Mouse (Mus musculus): ENCODE measurements around the gene Oxt. TPM values are rescaled to one million over a fixed set of nuclear protein-coding genes. Genes with fewer than 3 reads are reported as not detected.
A peak's percentile ranks its signal among the peaks of the same experiment; 100 is the strongest.

The Oxt gene
- polyA plus RNA-seq, 1 experiment from 2014 or later: not detected

DNA sequence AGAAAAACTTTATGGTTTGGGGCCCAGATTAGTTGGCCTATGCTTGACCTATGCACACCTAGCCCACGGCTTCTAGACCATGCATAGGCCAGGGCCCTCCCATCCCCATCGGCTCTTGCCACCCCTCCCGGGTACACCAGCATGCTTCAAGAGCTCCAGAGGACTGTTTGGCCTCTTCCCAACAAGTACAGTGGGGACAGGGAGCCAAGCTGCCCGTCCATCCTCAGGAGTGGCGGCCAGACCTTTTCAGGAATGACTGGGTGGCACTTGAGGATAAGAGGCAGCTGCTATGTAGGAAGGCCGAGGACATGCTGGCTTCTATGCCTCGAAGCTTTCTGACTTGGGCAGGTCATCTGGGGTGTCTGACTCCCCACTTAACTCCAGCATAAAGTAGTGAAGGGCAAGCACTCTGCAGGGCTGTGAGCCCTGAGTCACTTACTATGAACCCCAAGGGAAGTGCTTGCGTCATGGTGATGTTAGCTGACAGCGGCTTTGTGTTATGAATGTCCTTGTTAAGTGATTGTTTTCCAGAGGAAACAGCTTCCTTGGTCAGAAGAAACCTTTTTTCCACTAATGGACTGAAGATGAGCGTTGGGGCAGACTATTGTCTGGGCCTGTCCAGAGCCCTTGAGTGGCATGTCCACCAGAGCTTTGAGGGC lies 8.1 kb downstream of the Oxt start:
- no peaks in the 10 kb centered on the region for H3K4me1 ChIP-seq (ENCODE audit: control insufficient read depth, insufficient read depth, low read length)
- no peaks in the 10 kb centered on the region for H3K9me3 ChIP-seq (ENCODE audit: control insufficient read depth, low read length)
- no peak overlapping the region for H3K4me3 ChIP-seq (ENCODE audit: low read depth, low read length)
- H3K27ac ChIP-seq (ENCODE audit: low read depth, low read length): no peak overlapping the region
- no peak overlapping the region for H3K4me2 ChIP-seq (ENCODE audit: low read depth, low read length)
- H3K27me3 ChIP-seq (ENCODE audit: control insufficient read depth, insufficient read depth, low read length): peaks cover 20% of the 10 kb centered on the region
- no peak overlapping the region for H3K9ac ChIP-seq (replicated peaks; ENCODE audit: low read depth, low read length)
- no peaks in the 10 kb centered on the region for H3K36me3 ChIP-seq (ENCODE audit: control insufficient read depth, insufficient read depth, low read length)
- no peak for ATAC-seq (ENCODE audit: low read depth)
- 79% methylated on average over 10 of the region's 10 CpGs for WGBS

DNA sequence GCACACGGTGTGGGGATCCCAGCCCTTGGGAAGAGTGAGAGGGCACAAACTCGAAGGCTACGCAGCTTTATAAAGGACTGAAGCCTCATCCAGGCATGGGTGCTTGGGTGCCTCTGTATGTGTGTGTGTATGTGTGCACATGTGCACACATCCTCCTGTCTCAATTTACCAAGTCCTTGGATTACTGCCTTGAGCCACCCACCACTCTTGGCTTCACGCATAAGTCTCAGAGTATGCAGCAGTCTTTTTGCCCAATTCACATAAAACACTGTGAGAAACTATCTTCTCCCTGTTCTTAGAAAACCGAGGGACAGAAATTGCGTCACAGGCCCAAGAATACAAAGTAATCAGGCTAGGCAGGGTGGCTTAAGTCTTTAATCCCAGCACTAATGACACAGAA lies 10.0 kb downstream of the Oxt start:
- Histone ChIP-seq H3K36me3 (ENCODE audit: control insufficient read depth, insufficient read depth, low read length) (peaks cover 8% of the 10 kb centered on the region; the same call in 1 of the 2 replicates), H3K27me3 (ENCODE audit: control insufficient read depth, insufficient read depth, low read length) (peaks cover 6% of the 10 kb centered on the region; the same call in 1 of the 2 replicates), H3K9ac (replicated peaks; ENCODE audit: low read depth, low read length) (no peak overlapping the region), H3K27ac (ENCODE audit: low read depth, low read length) (no peak overlapping the region), H3K4me3 (ENCODE audit: low read depth, low read length) (no peak overlapping the region), H3K9me3 (ENCODE audit: control insufficient read depth, low read length) (no peaks in the 10 kb centered on the region), H3K4me2 (ENCODE audit: low read depth, low read length) (no peak overlapping the region), H3K4me1 (ENCODE audit: control insufficient read depth, insufficient read depth, low read length) (no peaks in the 10 kb centered on the region)
- no peak for ATAC-seq (ENCODE audit: low read depth)
- 86% methylated on average over 6 of the region's 6 CpGs for WGBS

DNA sequence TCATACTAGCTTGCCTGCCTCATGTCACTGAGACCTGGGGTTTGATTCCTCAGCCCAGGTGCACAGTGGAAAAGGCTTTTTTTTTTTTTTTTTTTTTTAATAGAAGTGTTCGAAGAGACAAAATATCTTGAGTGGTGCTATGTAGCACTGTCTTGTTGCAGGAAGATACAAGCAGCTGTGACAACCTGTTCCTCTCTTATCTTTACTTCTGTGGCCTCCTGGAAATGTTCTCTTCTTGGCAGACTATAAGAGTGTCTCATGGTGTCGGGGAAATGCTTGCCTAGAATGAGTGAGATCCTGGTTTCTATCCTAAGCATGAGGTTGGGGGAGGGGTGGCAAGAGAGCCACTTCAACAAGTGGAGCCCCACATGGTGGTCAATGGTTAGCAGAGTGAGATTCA lies 12.4 kb downstream of the Oxt start:
- Histone ChIP-seq H3K9ac (replicated peaks; ENCODE audit: low read depth, low read length) (no peak overlapping the region), H3K4me2 (ENCODE audit: low read depth, low read length) (no peak overlapping the region), H3K9me3 (ENCODE audit: control insufficient read depth, low read length) (no peaks in the 10 kb centered on the region), H3K27me3 (ENCODE audit: control insufficient read depth, insufficient read depth, low read length) (no peaks in the 10 kb centered on the region), H3K4me3 (ENCODE audit: low read depth, low read length) (no peak overlapping the region), H3K36me3 (ENCODE audit: control insufficient read depth, insufficient read depth, low read length) (peaks cover 12% of the 10 kb centered on the region; the same call in 1 of the 2 replicates), H3K27ac (ENCODE audit: low read depth, low read length) (no peak overlapping the region), H3K4me1 (ENCODE audit: control insufficient read depth, insufficient read depth, low read length) (no peaks in the 10 kb centered on the region)
- ATAC-seq (ENCODE audit: low read depth): no peak
- WGBS: 90% methylated on average over 2 of the region's 2 CpGs

DNA sequence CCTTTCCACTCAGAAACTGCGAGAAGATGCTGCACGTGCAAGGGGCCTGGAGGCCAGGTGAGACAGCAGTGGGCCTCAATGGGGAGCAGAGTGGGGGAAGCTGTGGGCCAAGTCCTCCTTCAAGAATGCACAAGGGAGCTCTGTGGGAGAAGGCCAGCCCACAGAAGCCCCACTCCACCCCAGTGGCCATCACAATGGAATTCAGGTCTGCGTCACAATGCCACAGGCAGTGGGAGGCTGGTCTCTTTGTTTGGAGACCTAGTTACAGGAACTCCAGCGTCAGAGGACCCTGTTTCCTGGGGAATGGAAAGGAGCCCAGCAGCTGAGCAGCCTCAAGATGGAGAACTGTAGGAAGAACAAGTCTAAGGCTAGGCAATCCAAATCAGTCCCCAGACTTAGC lies 13.2 kb downstream of the Oxt start:
- no peak overlapping the region for H3K27ac ChIP-seq (ENCODE audit: low read depth, low read length)
- 61% methylated on average over 4 of the region's 4 CpGs for WGBS
- ATAC-seq (ENCODE audit: low read depth): no peak
- no peak overlapping the region for H3K4me3 ChIP-seq (ENCODE audit: low read depth, low read length)
- no peaks in the 10 kb centered on the region for H3K9me3 ChIP-seq (ENCODE audit: control insufficient read depth, low read length)
- peaks cover 12% of the 10 kb centered on the region; the same call in 1 of the 2 replicates for H3K36me3 ChIP-seq (ENCODE audit: control insufficient read depth, insufficient read depth, low read length)
- H3K27me3 ChIP-seq (ENCODE audit: control insufficient read depth, insufficient read depth, low read length): no peaks in the 10 kb centered on the region
- no peak overlapping the region for H3K9ac ChIP-seq (replicated peaks; ENCODE audit: low read depth, low read length)
- H3K4me2 ChIP-seq (ENCODE audit: low read depth, low read length): no peak overlapping the region
- H3K4me1 ChIP-seq (ENCODE audit: control insufficient read depth, insufficient read depth, low read length): no peaks in the 10 kb centered on the region

GRCm38 (mm10) chr2:130589761-130590160 lies 13.8 kb downstream of the Oxt start:
- no peak for ATAC-seq (ENCODE audit: low read depth)
- Histone ChIP-seq H3K9ac (replicated peaks; ENCODE audit: low read depth, low read length) (no peak overlapping the region), H3K4me3 (ENCODE audit: low read depth, low read length) (no peak overlapping the region), H3K27me3 (ENCODE audit: control insufficient read depth, insufficient read depth, low read length) (no peaks in the 10 kb centered on the region), H3K9me3 (ENCODE audit: control insufficient read depth, low read length) (no peaks in the 10 kb centered on the region), H3K27ac (ENCODE audit: low read depth, low read length) (no peak overlapping the region), H3K36me3 (ENCODE audit: control insufficient read depth, insufficient read depth, low read length) (peaks cover 12% of the 10 kb centered on the region; the same call in 1 of the 2 replicates), H3K4me1 (ENCODE audit: control insufficient read depth, insufficient read depth, low read length) (no peaks in the 10 kb centered on the region), H3K4me2 (ENCODE audit: low read depth, low read length) (no peak overlapping the region)
- 92% methylated on average over 2 of the region's 2 CpGs for WGBS

DNA sequence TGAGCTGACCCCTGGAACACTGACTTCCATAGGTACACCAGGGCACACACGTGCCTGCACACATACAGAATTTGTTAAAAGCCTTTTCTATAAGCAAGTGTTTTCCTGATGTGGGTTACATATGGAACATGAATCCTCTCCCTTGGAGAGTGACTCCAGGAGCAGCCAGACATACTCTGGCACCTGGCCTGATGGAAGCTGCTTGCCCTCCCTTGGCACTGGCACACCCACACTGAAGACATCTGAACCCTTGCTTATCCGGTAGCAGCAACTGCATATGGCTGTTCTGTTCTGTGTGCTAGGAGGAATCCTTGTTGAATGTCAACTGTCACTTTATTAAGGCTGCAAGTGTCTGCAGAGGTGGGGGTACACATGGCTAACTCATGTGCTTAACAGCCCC lies 15.0 kb downstream of the Oxt start:
- Histone ChIP-seq H3K27ac (ENCODE audit: low read depth, low read length) (no peak overlapping the region), H3K4me2 (ENCODE audit: low read depth, low read length) (no peak overlapping the region), H3K9ac (replicated peaks; ENCODE audit: low read depth, low read length) (no peak overlapping the region), H3K4me1 (ENCODE audit: control insufficient read depth, insufficient read depth, low read length) (no peaks in the 10 kb centered on the region), H3K36me3 (ENCODE audit: control insufficient read depth, insufficient read depth, low read length) (peaks cover 12% of the 10 kb centered on the region; the same call in 1 of the 2 replicates), H3K4me3 (ENCODE audit: low read depth, low read length) (no peak overlapping the region), H3K27me3 (ENCODE audit: control insufficient read depth, insufficient read depth, low read length) (no peaks in the 10 kb centered on the region), H3K9me3 (ENCODE audit: control insufficient read depth, low read length) (no peaks in the 10 kb centered on the region)
- ATAC-seq (ENCODE audit: low read depth): no peak
- 95% methylated on average over 2 of the region's 2 CpGs for WGBS

DNA sequence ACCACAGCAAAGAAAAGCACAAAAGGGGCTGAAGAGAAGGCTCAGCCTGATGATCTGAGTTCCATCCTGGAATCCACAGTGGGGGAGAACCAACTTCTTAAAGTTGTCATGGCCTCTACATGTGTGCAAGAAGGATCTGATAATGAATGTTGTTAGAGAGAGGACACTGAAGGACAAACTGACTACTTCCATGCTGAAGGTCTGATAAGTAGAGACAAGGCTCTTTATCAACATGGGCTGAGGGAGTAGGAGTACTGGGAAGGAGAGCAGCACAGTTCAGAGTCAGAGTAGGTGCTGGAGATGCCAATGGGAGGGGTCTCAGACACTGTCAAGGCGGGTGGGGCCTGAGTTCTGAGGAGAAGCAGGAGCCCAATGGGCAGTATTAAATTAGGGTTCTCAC lies 19.6 kb downstream of the Oxt start:
- Histone ChIP-seq H3K9me3 (ENCODE audit: control insufficient read depth, low read length) (no peaks in the 10 kb centered on the region), H3K9ac (replicated peaks; ENCODE audit: low read depth, low read length) (no peak overlapping the region), H3K27me3 (ENCODE audit: control insufficient read depth, insufficient read depth, low read length) (no peaks in the 10 kb centered on the region), H3K36me3 (ENCODE audit: control insufficient read depth, insufficient read depth, low read length) (peaks cover 25% of the 10 kb centered on the region), H3K27ac (ENCODE audit: low read depth, low read length) (no peak overlapping the region), H3K4me3 (ENCODE audit: low read depth, low read length) (no peak overlapping the region), H3K4me1 (ENCODE audit: control insufficient read depth, insufficient read depth, low read length) (no peaks in the 10 kb centered on the region), H3K4me2 (ENCODE audit: low read depth, low read length) (no peak overlapping the region)
- 89% methylated on average over 1 of the region's 1 CpGs for WGBS
- no peak for ATAC-seq (ENCODE audit: low read depth)

DNA sequence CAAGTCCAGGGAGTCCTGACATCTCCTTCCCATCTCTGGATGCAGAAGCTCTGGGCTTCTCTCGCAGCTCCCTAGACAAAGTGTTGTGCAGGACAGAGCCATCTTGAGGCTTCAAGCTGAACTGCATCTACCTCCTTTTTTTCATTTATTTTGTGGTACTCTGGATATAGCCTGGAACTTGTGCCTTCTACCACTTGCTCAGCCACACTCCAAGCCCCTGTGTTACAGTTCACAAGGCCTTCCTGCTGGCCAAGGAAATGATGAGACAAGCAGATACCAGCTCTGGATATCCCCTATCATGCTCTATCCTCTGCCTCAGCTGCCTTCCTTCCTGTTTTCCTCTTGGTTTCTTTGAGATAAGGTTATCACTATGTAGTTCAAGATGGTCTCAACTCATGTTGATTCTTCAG lies 21.6 kb downstream of the Oxt start:
- no peaks in the 10 kb centered on the region for H3K4me1 ChIP-seq (ENCODE audit: control insufficient read depth, insufficient read depth, low read length)
- H3K4me3 ChIP-seq (ENCODE audit: low read depth, low read length): no peak overlapping the region
- no peaks in the 10 kb centered on the region for H3K27me3 ChIP-seq (ENCODE audit: control insufficient read depth, insufficient read depth, low read length)
- peaks cover 20% of the 10 kb centered on the region for H3K36me3 ChIP-seq (ENCODE audit: control insufficient read depth, insufficient read depth, low read length)
- no peak overlapping the region for H3K4me2 ChIP-seq (ENCODE audit: low read depth, low read length)
- 16% methylated on average over 1 of the region's 1 CpGs for WGBS
- H3K27ac ChIP-seq (ENCODE audit: low read depth, low read length): no peak overlapping the region
- ATAC-seq (ENCODE audit: low read depth): peak; percentile 71; the same call in 1 of the 2 replicates
- H3K9me3 ChIP-seq (ENCODE audit: control insufficient read depth, low read length): no peaks in the 10 kb centered on the region
- H3K9ac ChIP-seq (replicated peaks; ENCODE audit: low read depth, low read length): no peak overlapping the region

DNA sequence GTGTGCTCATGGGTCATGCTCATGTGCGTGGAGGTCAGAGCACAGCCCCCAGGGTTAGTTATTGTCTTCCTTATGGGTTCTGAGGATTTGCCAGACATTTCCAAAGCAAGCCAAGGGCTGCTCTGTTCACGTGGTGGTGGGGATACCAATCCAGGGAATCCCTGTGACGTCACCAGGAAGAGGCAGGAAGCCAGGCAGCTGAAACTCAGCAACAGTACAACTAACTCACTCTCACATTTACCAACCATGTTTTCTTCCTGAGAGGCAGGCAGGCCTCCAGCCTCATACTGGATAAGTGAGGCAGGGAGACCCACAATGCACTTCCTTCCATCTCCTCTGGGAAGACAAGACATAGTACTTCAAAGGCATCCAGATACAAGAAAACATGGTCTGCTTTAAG lies 22.4 kb downstream of the Oxt start:
- Histone ChIP-seq H3K4me2 (ENCODE audit: low read depth, low read length) (no peak overlapping the region), H3K36me3 (ENCODE audit: control insufficient read depth, insufficient read depth, low read length) (peaks cover 24% of the 10 kb centered on the region), H3K4me3 (ENCODE audit: low read depth, low read length) (no peak overlapping the region), H3K9me3 (ENCODE audit: control insufficient read depth, low read length) (no peaks in the 10 kb centered on the region), H3K27ac (ENCODE audit: low read depth, low read length) (no peak overlapping the region), H3K4me1 (ENCODE audit: control insufficient read depth, insufficient read depth, low read length) (no peaks in the 10 kb centered on the region), H3K27me3 (ENCODE audit: control insufficient read depth, insufficient read depth, low read length) (no peaks in the 10 kb centered on the region), H3K9ac (replicated peaks; ENCODE audit: low read depth, low read length) (no peak overlapping the region)
- WGBS: 69% methylated on average over 3 of the region's 3 CpGs
- ATAC-seq (ENCODE audit: low read depth): no peak

Measured in neural tube, embryonic 14.5 days (tissue).